Mouse (Mus musculus): Measurements from ENCODE around the gene Apba3.
"Not testable (repeated sequence)": the region's sequence is repeated elsewhere in the genome, so short reads cannot be mapped to it uniquely, and the experiment has no call there.

Apba3 gene

GRCm38 (mm10) chr10:81266211-81267105 is at the start of gene Apba3, which contains the start of gene Mrpl54:
Apba3 (plus strand) TSS chr10:81266960.
Mrpl54 (minus strand) TSS chr10:81266934.
- peak; percentile 97 for DNase-seq

- not testable (repeated sequence) for DNase-seq
Observed at GRCm38 (mm10) chr10:81217267-81217666, 49.5 kb upstream of the Apba3 start.

DNA sequence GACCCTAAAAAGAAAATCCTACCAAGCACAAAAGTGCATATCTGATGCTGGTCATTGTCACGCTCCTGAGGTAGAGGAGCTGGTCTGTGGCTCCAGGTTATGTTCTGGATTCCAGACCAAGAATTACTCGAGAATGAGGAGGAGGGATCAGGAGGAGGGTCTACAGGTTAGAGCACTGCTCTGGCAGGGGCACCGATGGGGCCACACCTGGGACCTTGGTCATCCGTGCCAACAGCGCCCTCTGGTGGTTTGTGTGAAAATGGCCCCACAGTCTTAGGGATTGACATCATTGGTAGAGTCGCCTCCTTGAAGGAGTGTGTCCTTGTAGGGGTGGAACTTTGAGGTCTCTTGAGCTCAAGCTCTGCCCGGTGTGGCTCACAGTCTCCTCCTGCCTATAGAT is 48.8 kb upstream of the Apba3 start:
- DNase-seq, result peak; percentile 76 to 79

GRCm38 (mm10) chr10:81221402-81222015 is 45.3 kb upstream of the Apba3 start:
- DNase-seq, result no peak

DNA sequence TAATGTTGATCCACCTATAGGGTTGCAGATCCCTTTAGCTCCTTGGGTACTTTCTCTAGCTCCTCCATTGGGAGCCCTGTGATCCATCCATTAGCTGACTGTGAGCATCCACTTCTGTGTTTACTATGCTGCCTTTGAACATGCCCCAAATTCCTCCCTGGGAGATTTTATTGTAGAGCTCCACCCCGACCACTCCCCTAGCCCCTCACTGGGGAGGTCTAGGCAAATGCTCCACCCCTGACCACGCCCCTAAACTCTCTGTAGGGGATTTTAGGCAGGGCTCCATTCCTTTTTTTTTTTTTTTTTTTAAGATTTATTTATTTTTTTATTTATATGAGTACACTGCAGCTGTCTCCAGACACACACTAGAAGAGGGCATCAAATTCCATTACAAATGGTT is 43.0 kb upstream of the Apba3 start:
- not testable (repeated sequence) for DNase-seq

DNA sequence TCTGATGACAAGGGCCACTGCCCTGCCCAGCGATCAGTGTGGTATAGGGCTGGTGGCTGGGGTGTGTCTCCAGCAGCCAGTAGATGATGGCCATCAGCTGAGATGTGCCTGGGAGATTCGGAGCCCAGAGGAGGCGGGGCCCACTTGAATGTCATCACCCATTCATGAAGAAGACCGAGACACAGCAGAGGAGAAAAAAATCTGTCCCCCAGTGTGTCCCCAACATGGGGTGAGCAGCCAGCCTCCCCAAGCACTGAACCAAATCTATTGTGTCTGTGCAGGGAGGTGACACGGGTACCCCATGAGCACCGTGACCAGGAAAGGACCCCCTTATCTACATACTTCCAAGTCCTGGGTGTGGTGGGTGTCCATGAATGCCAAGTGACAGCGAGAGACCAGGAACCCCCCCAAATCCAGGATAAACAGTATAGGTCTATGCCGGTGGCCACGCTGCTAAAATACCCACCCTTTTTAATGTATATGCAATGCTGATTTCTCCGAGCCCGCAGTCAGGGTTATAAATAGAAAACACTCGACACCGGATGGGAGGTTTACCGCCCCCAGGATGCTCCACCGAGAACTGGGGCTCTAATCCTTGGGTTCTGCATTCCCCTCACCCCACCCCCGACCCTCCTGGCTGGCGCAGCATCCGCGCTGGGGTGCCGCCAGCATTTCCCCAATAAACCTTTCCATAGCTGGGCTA is 36.9 kb upstream of the Apba3 start:
- peak; percentile 43 to 46 for DNase-seq

- DNase-seq, result peak; percentile 85 to 86
Observed at GRCm38 (mm10) chr10:81230438-81231332, 36.1 kb upstream of the Apba3 start, which contains the start of gene Atcay. Atcay (minus strand) TSS chr10:81230833.

GRCm38 (mm10) chr10:81231436-81231835 is 35.3 kb upstream of the Apba3 start:
- no peak for DNase-seq

- DNase-seq, result peak; percentile 95 to 97
Observed at GRCm38 (mm10) chr10:81232580-81233225, 34.1 kb upstream of the Apba3 start, which contains the start of gene Zfr2. Zfr2 (plus strand) TSS chr10:81233155.

- DNase-seq, result no peak
Observed at GRCm38 (mm10) chr10:81233226-81233585, 33.6 kb upstream of the Apba3 start.

- DNase-seq, result no peak
Observed at GRCm38 (mm10) chr10:81234206-81234605, 32.6 kb upstream of the Apba3 start.

- DNase-seq, result no peak
Observed at GRCm38 (mm10) chr10:81236471-81237268, 30.1 kb upstream of the Apba3 start.

- peak in 1 of 2 experiments; percentile 2 for DNase-seq
Observed at GRCm38 (mm10) chr10:81238618-81239017, 28.1 kb upstream of the Apba3 start.

GRCm38 (mm10) chr10:81240876-81241275 is 25.9 kb upstream of the Apba3 start:
- DNase-seq, result peak; percentile 63 to 68

GRCm38 (mm10) chr10:81242021-81242420 is 24.7 kb upstream of the Apba3 start:
- DNase-seq, result peak in 1 of 2 experiments; percentile 1

DNA sequence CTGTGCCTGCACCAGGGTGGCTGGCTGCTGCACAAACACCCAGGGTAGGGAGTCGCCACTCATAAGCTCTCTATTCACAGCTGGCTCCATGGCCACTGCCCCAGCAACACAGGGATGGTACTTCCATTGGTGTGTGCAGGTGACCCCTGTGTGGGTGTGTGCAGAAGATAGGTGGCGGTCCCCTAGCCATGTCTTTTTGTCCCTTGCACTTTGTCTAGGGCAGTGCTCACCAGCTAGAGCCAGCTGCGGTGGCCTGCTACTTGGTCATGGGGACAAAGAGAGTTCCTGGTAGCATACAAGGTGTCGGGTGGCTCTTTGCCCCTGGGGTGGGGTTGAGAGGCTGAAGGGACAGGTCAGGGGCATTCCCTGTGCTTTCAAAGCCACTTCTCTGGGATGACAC is 22.6 kb upstream of the Apba3 start:
- DNase-seq, result peak in 1 of 2 experiments; percentile 8

- peak; percentile 88 to 89 for DNase-seq
Observed at GRCm38 (mm10) chr10:81244595-81244994, 22.2 kb upstream of the Apba3 start.

DNA sequence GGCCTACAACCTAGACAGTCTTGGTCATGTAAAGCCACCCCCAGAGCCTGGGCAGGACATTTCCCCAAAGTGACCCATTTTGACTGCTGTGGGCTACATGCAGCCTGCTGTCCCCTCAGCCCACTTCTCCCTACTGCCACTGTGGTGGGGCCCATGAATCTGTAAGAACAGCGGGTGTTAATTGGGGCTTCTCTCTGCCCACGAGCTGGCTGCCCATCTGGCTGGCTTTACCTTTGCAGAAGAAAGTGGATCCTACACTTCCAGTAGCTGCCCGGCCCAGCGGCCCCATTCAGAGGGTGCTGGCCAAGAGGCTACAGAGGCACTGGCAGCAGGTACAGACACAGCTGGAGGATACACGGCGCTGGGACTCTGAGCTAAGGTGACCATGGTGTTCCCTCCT is 21.6 kb upstream of the Apba3 start:
- DNase-seq, result peak in 1 of 2 experiments; percentile 18

DNA sequence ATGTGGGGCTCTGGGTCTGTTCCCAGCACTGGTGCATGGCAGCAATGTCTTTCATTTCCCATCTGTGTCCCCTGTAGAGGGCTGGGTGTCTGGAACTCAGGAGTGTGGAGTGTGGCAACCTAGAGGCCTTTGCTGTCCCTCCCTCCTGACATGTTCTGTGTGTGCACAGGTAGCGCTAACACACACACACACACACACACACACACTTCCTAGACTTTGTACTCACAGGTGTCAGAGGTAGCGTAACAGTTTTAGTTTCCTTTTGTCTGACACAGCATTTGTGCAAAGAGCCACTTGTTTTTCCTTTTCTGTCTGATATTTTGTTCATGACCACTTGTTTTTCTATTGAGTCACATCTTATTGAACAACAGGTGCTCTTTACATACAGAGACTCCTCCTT is 19.0 kb upstream of the Apba3 start:
- no peak for DNase-seq

DNA sequence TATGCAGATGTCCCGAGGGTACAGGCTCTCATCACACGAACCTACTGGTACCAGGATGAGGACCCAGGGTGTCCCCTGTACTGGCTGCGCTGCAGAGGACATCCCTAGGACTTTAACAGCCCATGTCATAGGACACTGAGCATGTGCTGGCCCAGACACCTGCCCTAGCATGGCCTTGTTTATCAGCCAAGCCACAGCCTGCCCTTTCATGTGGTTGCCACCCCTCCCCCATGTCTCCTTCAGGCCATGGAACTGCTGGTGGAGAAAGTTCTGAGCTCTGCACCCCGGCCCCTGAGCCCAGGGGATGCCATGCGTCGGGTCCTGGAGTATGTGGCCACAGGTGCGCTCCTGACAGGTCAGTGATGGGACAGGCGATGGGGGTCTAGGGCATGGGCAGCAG is 17.3 kb upstream of the Apba3 start:
- no peak for DNase-seq
